In the genomic region with DNA sequence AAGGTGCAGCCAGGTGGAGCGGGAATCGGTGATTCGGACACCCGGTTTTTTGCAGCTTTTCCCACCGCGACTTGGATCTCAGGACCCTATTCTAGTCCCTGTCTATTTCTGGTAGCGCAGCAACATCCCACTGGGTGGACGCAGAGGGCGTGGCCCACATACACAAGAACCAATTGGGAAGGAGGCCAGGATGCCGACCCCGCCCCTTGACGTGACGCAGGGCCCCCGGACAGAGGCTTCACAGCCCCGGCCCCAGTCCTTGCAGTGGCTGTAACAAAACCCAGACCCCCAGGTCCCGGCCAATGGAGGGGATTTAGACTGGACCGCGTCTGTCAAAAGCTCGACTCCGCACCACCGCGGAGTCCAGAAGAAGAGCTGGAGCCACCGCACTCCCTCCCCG, we compare ENCODE assay signal across 9 mouse cellular contexts. TPM values are rescaled to one million over a fixed set of nuclear protein-coding genes. Genes with fewer than 3 reads are reported as not detected.
A peak's percentile ranks its signal among the peaks of the same experiment; 100 is the strongest.
DNase-seq lines count a peak whose midpoint lies in the region; ATAC-seq and TF ChIP-seq lines count a peak whose summit lies in the region.
"Had no signal": no experiment of that assay in that cellular context is flagged by ENCODE, and none has a peak within 500 bp of the region (broad histone marks: within the 10 kb centered on the region; RNA-seq: fewer than 3 reads in every experiment).

Gene Nkx2-3 (plus strand): TSS at position 275 of the 400 bp plus-strand sequence.

- H3K4me2 ChIP-seq in midbrain, postnatal 0 days (ENCODE audit: low read depth, low read length, poor library complexity, severe bottlenecking), result no peak within 1 kb of the TSS
- peak within 1 kb of the TSS; percentile 43 for H3K4me2 ChIP-seq in forebrain, embryonic 15.5 days (replicated peaks)
- peak within 1 kb of the TSS; percentile 45 for H3K4me2 ChIP-seq in limb, embryonic 13.5 days (replicated peaks)
- peak within 1 kb of the TSS; percentile 31 for H3K4me2 ChIP-seq in midbrain, embryonic 16.5 days (ENCODE audit: low read length)

- under 1% methylated on average over 24 of the region's 24 CpGs for WGBS in midbrain, embryonic 10.5 days
- WGBS in midbrain, postnatal 0 days, result 1% methylated on average over 24 of the region's 24 CpGs
- WGBS in forebrain, embryonic 15.5 days, result 2% methylated on average over 24 of the region's 24 CpGs
- WGBS in limb, embryonic 13.5 days, result 0% methylated on average over 24 of the region's 24 CpGs
- under 1% methylated on average over 24 of the region's 24 CpGs for WGBS in midbrain, embryonic 16.5 days

- no peak within 1 kb of the TSS for H3K27ac ChIP-seq in midbrain, embryonic 10.5 days (replicated peaks)
- no peak within 1 kb of the TSS for H3K27ac ChIP-seq in midbrain, postnatal 0 days (ENCODE audit: low read depth, low read length)
- H3K27ac ChIP-seq in forebrain, embryonic 15.5 days (replicated peaks), result no peak within 1 kb of the TSS
- no peak within 1 kb of the TSS for H3K27ac ChIP-seq in limb, embryonic 13.5 days
- H3K27ac ChIP-seq in midbrain, embryonic 16.5 days (ENCODE audit: low read length), result no peak within 1 kb of the TSS

- no peak for ATAC-seq in midbrain, postnatal 0 days (ENCODE audit: low FRiP score)
- ATAC-seq in forebrain, embryonic 15.5 days (replicated peaks), result peak; percentile 36; the same call in 1 of the 2 replicates
- ATAC-seq in limb, embryonic 13.5 days (ENCODE audit: low FRiP score, low read depth), result peak; percentile 16; the same call in 1 of the 2 replicates
- no peak for ATAC-seq in midbrain, embryonic 16.5 days
- ATAC-seq in inflammation-experienced regulatory T-cells, adult 6 months, result no peak
- ATAC-seq: Patski had no signal

- no peaks in the 10 kb centered on the region for H3K36me3 ChIP-seq in midbrain, embryonic 10.5 days
- no peaks in the 10 kb centered on the region for H3K36me3 ChIP-seq in midbrain, postnatal 0 days (ENCODE audit: insufficient read depth, low read length)
- H3K36me3 ChIP-seq in forebrain, embryonic 15.5 days, result no peaks in the 10 kb centered on the region
- no peaks in the 10 kb centered on the region for H3K36me3 ChIP-seq in limb, embryonic 13.5 days
- H3K36me3 ChIP-seq in midbrain, embryonic 16.5 days (ENCODE audit: control insufficient read depth, insufficient read depth, low read length), result no peaks in the 10 kb centered on the region

- no peaks in the 10 kb centered on the region for H3K9me3 ChIP-seq in midbrain, embryonic 10.5 days (replicated peaks)
- H3K9me3 ChIP-seq in midbrain, postnatal 0 days (ENCODE audit: low read length), result no peaks in the 10 kb centered on the region
- no peaks in the 10 kb centered on the region for H3K9me3 ChIP-seq in forebrain, embryonic 15.5 days
- no peaks in the 10 kb centered on the region for H3K9me3 ChIP-seq in limb, embryonic 13.5 days
- no peaks in the 10 kb centered on the region for H3K9me3 ChIP-seq in midbrain, embryonic 16.5 days (replicated peaks; ENCODE audit: control insufficient read depth, low read length, poor library complexity, severe bottlenecking)

- no peak within 1 kb of the TSS for H3K9ac ChIP-seq in midbrain, postnatal 0 days (replicated peaks; ENCODE audit: low read length, poor library complexity, severe bottlenecking)
- peak within 1 kb of the TSS; percentile 35; the same call in 1 of the 2 replicates for H3K9ac ChIP-seq in forebrain, embryonic 15.5 days (replicated peaks)
- H3K9ac ChIP-seq in limb, embryonic 13.5 days, result no peak within 1 kb of the TSS
- no peak within 1 kb of the TSS for H3K9ac ChIP-seq in midbrain, embryonic 16.5 days (ENCODE audit: low read depth, low read length)

- no peak for TF ChIP-seq CTCF in midbrain, postnatal 0 days (IDR thresholded peaks at IDR 0.05)

- peaks cover 66% of the 10 kb centered on the region for H3K4me1 ChIP-seq in midbrain, embryonic 10.5 days
- H3K4me1 ChIP-seq in midbrain, postnatal 0 days (ENCODE audit: insufficient read depth, low read length), result no peaks in the 10 kb centered on the region
- peaks cover 45% of the 10 kb centered on the region for H3K4me1 ChIP-seq in forebrain, embryonic 15.5 days
- H3K4me1 ChIP-seq in limb, embryonic 13.5 days, result peaks cover 35% of the 10 kb centered on the region
- H3K4me1 ChIP-seq in midbrain, embryonic 16.5 days (ENCODE audit: control insufficient read depth, insufficient read depth, low read length), result peaks cover 7% of the 10 kb centered on the region; the same call in 1 of the 2 replicates

- peaks cover 100% of the 10 kb centered on the region for H3K27me3 ChIP-seq in midbrain, embryonic 10.5 days (ENCODE audit: low read depth, poor library complexity, severe bottlenecking)
- peaks cover 70% of the 10 kb centered on the region for H3K27me3 ChIP-seq in midbrain, postnatal 0 days (ENCODE audit: insufficient read depth, low read length)
- H3K27me3 ChIP-seq in forebrain, embryonic 15.5 days, result peaks cover 62% of the 10 kb centered on the region
- H3K27me3 ChIP-seq in limb, embryonic 13.5 days, result peaks cover 91% of the 10 kb centered on the region
- peaks cover 35% of the 10 kb centered on the region for H3K27me3 ChIP-seq in midbrain, embryonic 16.5 days (ENCODE audit: control insufficient read depth, insufficient read depth, low read depth, low read length)
- H3K27me3 ChIP-seq: Patski had no signal

- H3K4me3 ChIP-seq in midbrain, embryonic 10.5 days, result peak within 1 kb of the TSS; percentile 42
- no peak within 1 kb of the TSS for H3K4me3 ChIP-seq in midbrain, postnatal 0 days (ENCODE audit: low read depth, low read length)
- H3K4me3 ChIP-seq in forebrain, embryonic 15.5 days, result peak within 1 kb of the TSS; percentile 47
- H3K4me3 ChIP-seq in limb, embryonic 13.5 days, result peak within 1 kb of the TSS; percentile 17
- peak within 1 kb of the TSS; percentile 7; the same call in 1 of the 2 replicates for H3K4me3 ChIP-seq in midbrain, embryonic 16.5 days (ENCODE audit: low read depth, low read length)

- peak; percentile 89 for DNase-seq in midbrain, embryonic 10.5 days (ENCODE audit: low spot score)
- DNase-seq in midbrain, postnatal 0 days (ENCODE audit: low spot score), result no peak
- DNase-seq in natural killer cell, adult 2 months (ENCODE audit: low spot score in 2 of 2), result no peak
- no peak for DNase-seq in adrenal gland, postnatal 10 days

RNA-seq across cellular contexts. Expression of gene Nkx2-3, which starts in this region (rescaled TPM):
- polyA plus RNA-seq in midbrain, embryonic 10.5 days (2016; fragmentation: Nextera tagmentation; extraction: Ambion mirVana), result 0.21 and 0.42 TPM in 2 replicates
- total RNA-seq in midbrain, postnatal 0 days (2014; rRNA removed), result 0.05 TPM in 1 of 2 replicates, not detected in the other
- 0.12 TPM in 1 of 2 replicates, not detected in the other for polyA plus RNA-seq in midbrain, postnatal 0 days (2015; fragmentation: Nextera tagmentation; extraction: Ambion mirVana)
- 3.6 and 4.5 TPM in 2 replicates for polyA plus RNA-seq in forebrain, embryonic 15.5 days (2015; fragmentation: Nextera tagmentation; extraction: Ambion mirVana)
- not detected in 2 replicates for polyA plus RNA-seq in limb, embryonic 13.5 days (2015; fragmentation: Nextera tagmentation; extraction: Ambion mirVana)
- polyA plus RNA-seq in midbrain, embryonic 16.5 days (2015; fragmentation: Nextera tagmentation; extraction: Ambion mirVana), result 0.51 and 0.55 TPM in 2 replicates
- polyA plus RNA-seq in inflammation-experienced regulatory T-cells, adult 6 months (2017; shearing (Covaris generic)), result not detected
- total RNA-seq in adrenal gland, postnatal 10 days (2021), result under 1 TPM in 1 of 2 experiments, not detected in 1; 0.12 TPM

Comparison
In these comparisons a context has a peak if more than half of its experiments do, and no peak if none do; other contexts are left out.
1. Peak in DNase-seq and H3K4me3 ChIP-seq in midbrain, embryonic 10.5 days; RNA of the gene not detected or under 1 TPM.
2. Peak in ATAC-seq, H3K4me3 ChIP-seq and H3K4me2 ChIP-seq in limb, embryonic 13.5 days; RNA of the gene not detected or under 1 TPM.